Mouse (Mus musculus) inflammation-experienced regulatory T-cells, adult 6 months (primary cell): Measurements from ENCODE around the gene Ccn1. TPM values are rescaled to one million over a fixed set of nuclear protein-coding genes. Genes with fewer than 3 reads are reported as not detected.

ENCODE experiments used
- ATAC-seq: one replicate; pipeline ENCODE4 v1.8.0; 2017
- polyA plus RNA-seq, 3 experiments: library from polyadenylated mRNA; unstranded; fragments of 100-300 nt; shearing (Covaris generic); gene quantifications; one replicate each; pipeline ENCODE4 v1.2.1; 2017

Ccn1 gene
- polyA plus RNA-seq, 3 experiments from 2014 or later: not detected

- ATAC-seq: no peak
These were observed 30.0 kb downstream of the Ccn1 start for GRCm38 (mm10) chr3:145619621-145620365.

- ATAC-seq: peak; percentile 88
These were observed 31.5 kb downstream of the Ccn1 start for GRCm38 (mm10) chr3:145618299-145618698.

- ATAC-seq: no peak
These were observed 35.2 kb downstream of the Ccn1 start for GRCm38 (mm10) chr3:145614362-145615115.

GRCm38 (mm10) chr3:145613234-145613633 lies 36.5 kb downstream of the Ccn1 start:
- peak; percentile 55 for ATAC-seq

GRCm38 (mm10) chr3:145612662-145613061 lies 37.1 kb downstream of the Ccn1 start:
- ATAC-seq: peak; percentile 82

GRCm38 (mm10) chr3:145608320-145608719 lies 41.5 kb downstream of the Ccn1 start:
- no peak for ATAC-seq

GRCm38 (mm10) chr3:145605437-145606123 lies 44.2 kb downstream of the Ccn1 start:
- no peak for ATAC-seq

- ATAC-seq: no peak
These were observed 47.2 kb downstream of the Ccn1 start for GRCm38 (mm10) chr3:145602410-145603206.

- ATAC-seq: no peak
These were observed 48.4 kb downstream of the Ccn1 start for GRCm38 (mm10) chr3:145601345-145601744.

- ATAC-seq: no peak
These were observed 49.0 kb downstream of the Ccn1 start for GRCm38 (mm10) chr3:145600801-145601200.

GRCm38 (mm10) chr3:145599059-145599458 lies 50.7 kb downstream of the Ccn1 start:
- ATAC-seq: no peak

Other genes starting within 250 kb of the Ccn1 start
- 10 to 100 TPM; 26.9 to 36.4 (median 34.4) TPM for gene Znhit6, start 73.8 kb downstream of the Ccn1 start, polyA plus RNA-seq
- under 1 TPM in 1 of 3 experiments, not detected in 2; 0.15 TPM for gene Ddah1, start 108.7 kb upstream of the Ccn1 start, polyA plus RNA-seq